Mouse (Mus musculus): Measurements from ENCODE around the gene Bcl7c.

GRCm38 (mm10) chr7:127614091-127614490, 94.6 kb downstream of the Bcl7c start:
- TF ChIP-seq CTCF (IDR thresholded peaks at IDR 0.05) = no peak
- TF ChIP-seq EP300 (IDR thresholded peaks at IDR 0.05; ENCODE audit: insufficient read depth, low read depth, low read length) = no peak
- TF ChIP-seq POLR2A (IDR thresholded peaks at IDR 0.05; ENCODE audit: insufficient read depth, low read depth, low read length) = no peak
